Mouse (Mus musculus) ES-E14 (cell line): ENCODE measurements at regions not wholly inside any gene's neighbourhood (a gene's known extent, or its start where the extent isn't known, plus 50 kb on each side); places are given as distances from the start of the nearest gene placed in this dataset.

ENCODE experiments used
- DNase-seq: peaks from one replicate; pipeline ENCODE4 v3.0.0-alpha.2; 2013; ENCODE audit warnings: low read depth, low spot score
- H3K27ac ChIP-seq: 2 replicates; pipeline ENCODE4 v1.5.1; 2012; ENCODE audit warnings: low read depth, mild to moderate bottlenecking, low read length, moderate library complexity, mixed read lengths; ENCODE audit not compliant: poor library complexity, insufficient read depth, severe bottlenecking
- H3K36me3 ChIP-seq: 2 replicates; pipeline ENCODE4 v1.6.1; 2012; ENCODE audit warnings: mild to moderate bottlenecking, low read length, moderate library complexity, mixed read lengths; ENCODE audit not compliant: control insufficient read depth, poor library complexity, insufficient read depth, severe bottlenecking
- H3K4me1 ChIP-seq, 2 experiments: fragments of 150-350 bp in 1 of 2; sonication (generic) in 1 of 2; 2 replicates each; pipeline ENCODE4 v1.6.1; 2012; ENCODE audit warnings: low read length in 2 of 2, mild to moderate bottlenecking in 1 of 2, mixed read lengths in 1 of 2; ENCODE audit not compliant: control insufficient read depth in 2 of 2, insufficient read depth in 2 of 2, poor library complexity in 1 of 2
- H3K4me3 ChIP-seq, 2 experiments: fragments of 150-350 bp in 1 of 2; sonication (generic) in 1 of 2; 2 replicates each; pipeline ENCODE4 v1.5.1; 2012; ENCODE audit warnings: low read length in 2 of 2, low read depth in 1 of 2, mild to moderate bottlenecking in 1 of 2, mixed read lengths in 1 of 2; ENCODE audit not compliant: insufficient read depth in 1 of 2, poor library complexity in 1 of 2, severe bottlenecking in 1 of 2
- H3K9ac ChIP-seq: 2 replicates; pipeline ENCODE4 v1.6.1; 2012; ENCODE audit warnings: low read depth, mild to moderate bottlenecking, low read length, mixed read lengths; ENCODE audit not compliant: poor library complexity, insufficient read depth, severe bottlenecking
- H3K9me3 ChIP-seq: fragments of 150-350 bp; sonication (generic); 2 replicates; pipeline ENCODE4 v1.6.1; 2012; ENCODE audit warnings: low read depth, mild to moderate bottlenecking, low read length; ENCODE audit not compliant: control insufficient read depth, insufficient read depth
- CHD2 ChIP-seq: IDR thresholded peaks from 2 replicates; pipeline ENCODE4 v1.6.1; 2014; ENCODE audit warnings: mild to moderate bottlenecking, low read depth, low read length, inconsistent platforms
- HCFC1 ChIP-seq: IDR thresholded peaks from 2 replicates; pipeline ENCODE4 v1.6.1; 2012; ENCODE audit warnings: low read length, inconsistent platforms, borderline replicate concordance; ENCODE audit not compliant: insufficient read depth
- MAFK ChIP-seq: IDR thresholded peaks from 2 replicates; pipeline ENCODE4 v1.6.1; 2014; ENCODE audit warnings: mild to moderate bottlenecking, low read depth, low read length, inconsistent platforms; ENCODE audit not compliant: insufficient read depth
- ZC3H11A ChIP-seq: IDR thresholded peaks from 2 replicates; pipeline ENCODE4 v1.6.1; 2012; ENCODE audit warnings: low read depth, mild to moderate bottlenecking, inconsistent platforms, low read length, borderline replicate concordance
- ZNF384 ChIP-seq: IDR thresholded peaks from 2 replicates; pipeline ENCODE4 v1.6.1; 2012; ENCODE audit warnings: low read depth, low read length, inconsistent platforms
- in situ Hi-C, 2 experiments: fragments of 600-800 bp; cut with MboI; formaldehyde crosslinking; loops; one replicate each; pipeline ENCODE4 v1.15.1; 2025; ENCODE audit warnings: low sequenced_read_pairs in 2 of 2, inconsistent platforms in 1 of 2; ENCODE audit not compliant: unreplicated experiment in 2 of 2

DNA sequence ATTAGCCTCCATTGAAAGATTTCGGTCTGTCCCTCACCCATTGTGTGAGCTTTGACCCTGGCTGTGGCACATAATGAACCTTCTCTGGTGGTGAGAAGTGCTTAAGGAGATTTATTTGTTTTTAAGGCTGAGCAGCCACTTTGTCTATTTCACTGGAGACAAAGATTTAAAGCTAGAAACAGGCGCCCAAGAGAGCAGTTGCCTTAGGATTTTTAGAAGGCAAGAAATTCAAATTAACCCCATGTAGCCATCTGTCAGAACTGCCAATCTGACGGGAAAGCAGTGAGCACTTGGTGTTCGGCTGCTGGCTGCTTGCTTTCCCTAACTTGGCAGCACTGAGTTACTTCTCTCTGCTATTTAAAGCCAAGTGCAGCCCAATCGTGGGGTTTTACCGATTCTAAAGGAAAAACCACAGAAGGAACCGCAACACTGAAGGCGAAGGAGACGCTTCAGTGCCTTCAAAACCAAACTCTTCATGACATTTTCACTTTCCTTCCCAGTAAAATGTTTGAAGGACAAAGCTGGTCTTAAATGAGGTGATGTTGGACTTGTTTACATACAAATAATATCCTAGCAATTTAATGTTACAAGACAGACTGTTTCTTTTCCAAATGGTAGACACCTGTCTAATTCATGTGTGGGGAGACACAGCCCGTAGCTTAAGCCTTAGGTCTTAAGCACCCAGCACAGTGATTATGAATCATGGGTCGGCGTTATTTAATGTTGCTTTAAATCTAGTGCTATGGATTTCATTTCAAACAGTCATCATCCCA, 88.9 kb upstream of the Ptpn13 start:
- in situ Hi-C loops = no loop called here
- DNase-seq = no peak
- H3K27ac ChIP-seq = no peak overlapping the region
- no peak overlapping the region for H3K4me3 ChIP-seq
- H3K36me3 ChIP-seq = no peaks in the 10 kb centered on the region
- TF ChIP-seq CHD2 = no peak
- no peak for TF ChIP-seq MAFK
- TF ChIP-seq ZNF384 = no peak
- no peak for TF ChIP-seq HCFC1
- no peak for TF ChIP-seq ZC3H11A
- no peaks in the 10 kb centered on the region for H3K4me1 ChIP-seq
- H3K9ac ChIP-seq = no peak overlapping the region
- H3K9me3 ChIP-seq = no peaks in the 10 kb centered on the region

DNA sequence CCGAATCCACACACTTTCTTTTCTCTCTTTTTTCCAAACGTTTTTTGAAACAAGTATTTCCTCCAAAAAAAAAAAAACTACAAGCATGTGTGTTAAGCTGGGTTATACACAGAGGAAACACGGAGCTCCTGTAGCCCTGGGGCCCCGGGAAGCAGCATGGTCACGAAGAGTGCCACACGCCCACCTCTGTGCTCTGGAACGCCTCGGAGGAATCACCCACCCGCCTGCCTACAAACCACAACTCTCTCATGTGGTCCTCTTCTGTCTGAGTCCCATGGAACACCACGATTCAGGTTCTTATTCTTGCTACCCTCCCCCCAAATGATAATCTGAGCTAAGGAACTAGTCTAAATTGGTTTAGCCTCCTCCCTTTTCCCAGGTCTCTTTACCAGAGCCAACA, 98.6 kb upstream of the Ptpn13 start:
- no peaks in the 10 kb centered on the region for H3K4me1 ChIP-seq
- no peaks in the 10 kb centered on the region for H3K36me3 ChIP-seq
- no peak for TF ChIP-seq MAFK
- TF ChIP-seq ZC3H11A = no peak
- TF ChIP-seq CHD2 = no peak
- no peak for TF ChIP-seq HCFC1
- no peak for TF ChIP-seq ZNF384
- H3K9me3 ChIP-seq = no peaks in the 10 kb centered on the region
- in situ Hi-C loops = no loop called here
- no peak overlapping the region for H3K9ac ChIP-seq
- DNase-seq = no peak
- H3K27ac ChIP-seq = no peak overlapping the region
- no peak overlapping the region for H3K4me3 ChIP-seq

DNA sequence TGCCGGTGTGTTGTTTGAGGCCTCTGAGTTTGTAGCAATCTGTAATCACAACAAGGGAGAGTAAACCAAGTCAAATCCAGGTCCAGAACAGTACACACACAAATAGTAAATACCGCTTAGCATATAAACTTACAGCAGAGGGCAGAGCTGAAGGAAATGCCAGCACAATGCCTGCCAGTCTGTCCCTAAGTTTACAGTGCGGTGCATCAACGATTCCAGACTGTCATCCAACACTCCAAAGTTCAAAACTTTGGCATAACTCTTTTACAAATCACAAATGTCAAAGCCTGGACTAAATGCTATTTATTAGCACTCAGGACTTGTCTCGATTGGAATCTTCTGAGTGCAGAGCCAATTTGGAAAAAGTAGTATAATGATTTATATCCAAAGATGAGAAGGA, 104.7 kb upstream of the Ptpn13 start:
- Histone ChIP-seq H3K4me3 (no peak overlapping the region), H3K27ac (no peak overlapping the region), H3K4me1 (no peaks in the 10 kb centered on the region), H3K9me3 (no peaks in the 10 kb centered on the region), H3K36me3 (no peaks in the 10 kb centered on the region), H3K9ac (no peak overlapping the region)
- in situ Hi-C loops = no loop called here
- no peak for DNase-seq
- no peak for TF ChIP-seq HCFC1
- TF ChIP-seq ZC3H11A = no peak
- TF ChIP-seq CHD2 = no peak

DNA sequence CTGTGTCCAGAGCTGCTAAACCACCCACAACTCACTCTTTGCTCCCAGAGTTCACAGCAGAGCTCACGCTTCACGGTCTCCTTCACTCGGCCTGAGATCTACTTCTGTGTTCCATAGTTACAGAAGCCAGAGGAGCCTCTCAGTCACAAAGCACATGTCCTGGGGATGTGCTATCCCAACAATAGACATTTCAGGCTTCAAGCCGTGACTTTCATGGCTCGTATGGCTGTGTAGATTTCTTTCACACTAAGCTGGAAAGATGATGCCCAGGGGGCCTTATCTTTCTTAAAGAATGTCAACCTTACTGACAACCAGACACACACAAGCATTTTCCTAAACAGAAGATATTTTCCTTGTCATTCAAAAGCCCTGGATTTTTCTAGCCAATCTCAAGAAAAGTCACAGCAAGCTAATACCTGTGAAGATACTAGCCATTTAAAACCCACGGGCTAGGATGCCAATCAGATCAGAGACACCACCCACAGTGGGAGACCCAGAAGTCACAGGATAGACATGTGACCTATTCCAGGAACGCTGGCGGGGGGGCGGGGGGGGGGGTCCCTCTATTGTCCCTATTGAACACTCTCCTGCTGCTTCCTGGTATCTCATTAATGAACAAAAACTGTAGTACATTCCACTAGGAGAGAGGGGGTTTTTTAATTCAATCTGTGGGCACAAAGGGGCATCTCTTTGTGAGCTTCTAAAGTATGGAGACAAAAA, 98.8 kb upstream of the Mapk10 start:
- no peak overlapping the region for H3K4me3 ChIP-seq
- H3K36me3 ChIP-seq = no peaks in the 10 kb centered on the region
- no peak for TF ChIP-seq CHD2
- in situ Hi-C loops = no loop called here
- peak; percentile 13 for DNase-seq
- H3K4me1 ChIP-seq = no peaks in the 10 kb centered on the region
- H3K27ac ChIP-seq = no peak overlapping the region
- no peak overlapping the region for H3K9ac ChIP-seq
- H3K9me3 ChIP-seq = 0 out of 2 replicates have a peak, but pooled peaks cover 4% of the 10 kb centered on the region
